Mouse (Mus musculus) hindbrain, postnatal 0 days (tissue): ENCODE results near the gene Gzmc. TPM values are rescaled to one million over a fixed set of nuclear protein-coding genes. Genes with fewer than 3 reads are reported as not detected.
"Not testable (repeated sequence)": the region's sequence is repeated elsewhere in the genome, so short reads cannot be mapped to it uniquely, and the experiment has no call there.

Source experiments
- ATAC-seq: fragments of 200-750 bp; cut with Nextera tagmentation; 2 replicates; pipeline ENCODE4 v1.8.0; 2017; ENCODE audit warnings: mild to moderate bottlenecking, moderate TSS enrichment, moderate library complexity
- DNase-seq: peaks from one replicate; pipeline ENCODE4 v3.0.0-alpha.2; 2015; ENCODE audit warnings: low spot score
- H3K27ac ChIP-seq: fragments of 300-500 bp; sonication (generic); 2 replicates; pipeline ENCODE4 v1.5.1; 2014; ENCODE audit warnings: mild to moderate bottlenecking
- H3K27me3 ChIP-seq: fragments of 300-500 bp; sonication (generic); 2 replicates; pipeline ENCODE4 v1.6.1; 2014; ENCODE audit warnings: low read length, mixed read lengths; ENCODE audit not compliant: insufficient read depth
- H3K36me3 ChIP-seq: fragments of 300-500 bp; sonication (generic); 2 replicates; pipeline ENCODE4 v1.6.1; 2014; ENCODE audit warnings: low read length, mixed read lengths; ENCODE audit not compliant: insufficient read depth
- H3K4me1 ChIP-seq: fragments of 300-500 bp; sonication (generic); 2 replicates; pipeline ENCODE4 v1.6.1; 2014; ENCODE audit warnings: antibody characterized with exemption, low read length, mixed read lengths; ENCODE audit not compliant: insufficient read depth
- H3K4me2 ChIP-seq: fragments of 300-500 bp; sonication (generic); 2 replicates; pipeline ENCODE4 v1.6.1; 2014; ENCODE audit warnings: low read depth, mild to moderate bottlenecking, low read length, moderate library complexity, mixed read lengths
- H3K4me3 ChIP-seq: fragments of 300-500 bp; sonication (generic); 2 replicates; pipeline ENCODE4 v1.5.1; 2014; ENCODE audit warnings: low read length
- H3K9ac ChIP-seq: fragments of 300-500 bp; sonication (generic); replicated peaks from 2 replicates; pipeline ENCODE4 v1.6.1; 2014; ENCODE audit warnings: mild to moderate bottlenecking, low read length, moderate library complexity, mixed read lengths
- H3K9me3 ChIP-seq: fragments of 300-500 bp; sonication (generic); 2 replicates; pipeline ENCODE4 v1.6.1; 2016; ENCODE audit warnings: low read length, mixed read lengths
- CTCF ChIP-seq: IDR thresholded peaks from 2 replicates; pipeline ENCODE4 v1.5.1; 2016; ENCODE audit warnings: antibody characterized with exemption, control low read depth, low read depth
- WGBS: fragments of 180-500 bp; shearing (Covaris S2); extraction: QIAGEN DNeasy Blood & Tissue Kit; methylation state at CpG from one replicate; pipeline ENCODE4 v1.1.7; 2014; 5-methylcytosine and 5-hydroxymethylcytosine counted together
- polyA plus RNA-seq: library from polyadenylated mRNA; unstranded; fragments of >200 nt; fragmentation: Nextera tagmentation; extraction: Ambion mirVana; gene quantifications from 2 replicates; pipeline ENCODE4 v1.2.1, GENCODE M21; 2015
- total RNA-seq: library from RNA; depleted of rRNA; stranded (reverse); fragments of >200 nt; gene quantifications from 2 replicates; pipeline ENCODE4 v1.2.3, GENCODE M21; 2014; rRNA removed

The Gzmc gene
- total RNA-seq: not detected in 2 replicates
- 0.33 TPM in 1 of 2 replicates, not detected in the other for polyA plus RNA-seq

DNA sequence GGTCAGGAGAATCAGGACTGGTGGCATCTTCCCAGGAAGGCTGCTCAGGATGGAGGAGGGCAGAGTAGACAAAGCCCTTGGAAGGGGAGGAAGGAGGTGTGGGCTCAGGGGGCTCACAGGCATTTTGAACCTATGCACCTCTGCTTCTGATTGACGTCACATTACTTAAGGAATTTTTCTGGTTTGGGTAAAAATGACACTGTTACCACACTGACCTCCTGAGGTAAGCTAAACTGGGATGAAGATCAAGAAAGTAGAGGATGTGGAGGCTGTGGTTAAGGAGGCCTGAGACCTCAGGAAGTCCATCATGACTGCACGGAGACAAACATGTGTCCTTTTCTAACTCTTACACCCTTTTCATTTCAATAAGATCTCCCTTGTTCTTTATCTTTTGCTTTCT is at the start of gene Gzmc:
Gzmc (minus strand) TSS at position 101 of the 400 bp plus-strand sequence.
- no peak for ATAC-seq
- WGBS: 91% methylated on average over 2 of the region's 2 CpGs
- DNase-seq: no peak
- no peak within 1 kb of the TSS for H3K4me2 ChIP-seq
- H3K27me3 ChIP-seq: no peaks in the 10 kb centered on the region
- no peak within 1 kb of the TSS for H3K9ac ChIP-seq
- H3K36me3 ChIP-seq: no peaks in the 10 kb centered on the region
- no peak within 1 kb of the TSS for H3K27ac ChIP-seq
- no peaks in the 10 kb centered on the region for H3K9me3 ChIP-seq
- no peaks in the 10 kb centered on the region for H3K4me1 ChIP-seq
- no peak within 1 kb of the TSS for H3K4me3 ChIP-seq
- no peak for TF ChIP-seq CTCF

DNA sequence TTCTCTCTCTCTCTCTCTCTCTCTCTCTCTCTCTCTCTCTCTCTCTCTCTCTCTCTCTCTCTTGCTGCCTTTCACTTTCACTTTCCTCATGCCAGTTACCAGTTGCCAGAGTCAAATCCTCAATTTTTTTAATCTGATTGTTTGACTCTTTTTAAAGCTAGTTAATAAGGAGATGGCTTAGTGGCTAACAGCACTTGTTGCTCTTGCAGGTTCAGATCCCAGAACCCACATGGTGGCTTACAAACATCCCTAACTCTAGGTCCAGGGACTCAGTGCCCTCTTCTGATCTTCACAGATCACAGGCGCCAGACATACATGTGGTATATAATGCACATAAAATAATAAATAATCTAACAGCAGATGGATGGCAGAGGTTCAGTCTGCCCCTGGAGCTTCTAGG is 49.4 kb upstream of the Gzmc start:
- no peaks in the 10 kb centered on the region for H3K4me1 ChIP-seq
- H3K9me3 ChIP-seq: no peaks in the 10 kb centered on the region
- 91% methylated on average over 1 of the region's 1 CpGs for WGBS
- no peak overlapping the region for H3K27ac ChIP-seq
- ATAC-seq (no peak), DNase-seq (no peak)
- no peaks in the 10 kb centered on the region for H3K36me3 ChIP-seq
- no peak overlapping the region for H3K4me3 ChIP-seq
- TF ChIP-seq CTCF: no peak
- no peaks in the 10 kb centered on the region for H3K27me3 ChIP-seq
- H3K9ac ChIP-seq: no peak overlapping the region
- no peak overlapping the region for H3K4me2 ChIP-seq

GRCm38 (mm10) chr14:56281090-56281489 is 46.6 kb upstream of the Gzmc start:
- Histone ChIP-seq H3K36me3 (no peaks in the 10 kb centered on the region), H3K9ac (no peak overlapping the region), H3K4me2 (no peak overlapping the region), H3K27me3 (no peaks in the 10 kb centered on the region), H3K4me3 (no peak overlapping the region), H3K27ac (no peak overlapping the region), H3K9me3 (no peaks in the 10 kb centered on the region), H3K4me1 (no peaks in the 10 kb centered on the region)
- no peak for DNase-seq
- WGBS: 49% methylated on average over 5 of the region's 5 CpGs
- no peak for ATAC-seq
- no peak for TF ChIP-seq CTCF

GRCm38 (mm10) chr14:56278691-56279090 is 44.2 kb upstream of the Gzmc start:
- ATAC-seq, H3K4me2 ChIP-seq, H3K9ac ChIP-seq, H3K27ac ChIP-seq, H3K4me1 ChIP-seq, H3K36me3 ChIP-seq, H3K27me3 ChIP-seq, H3K9me3 ChIP-seq, H3K4me3 ChIP-seq, DNase-seq: not testable (repeated sequence)
- WGBS: 47% methylated on average over 7 of the region's 7 CpGs

DNA sequence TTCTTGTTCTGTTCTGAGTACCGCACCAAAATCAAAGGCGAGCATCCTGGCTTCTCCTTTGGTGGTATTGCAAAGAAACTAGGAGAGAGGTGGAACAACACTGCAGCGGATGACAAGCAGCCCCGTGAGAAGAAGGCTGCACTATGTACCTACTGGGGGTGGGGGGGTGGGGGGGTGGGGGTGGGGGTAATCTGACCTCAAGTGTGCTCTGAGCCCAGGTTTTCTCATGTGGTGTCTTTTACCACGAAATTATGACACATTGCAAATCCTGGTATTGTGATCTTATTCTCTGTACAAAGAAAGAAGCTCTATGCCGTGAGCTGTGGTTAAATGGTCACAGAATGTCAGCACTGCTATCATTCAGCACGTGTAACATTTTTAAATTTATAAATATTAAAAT is 41.6 kb upstream of the Gzmc start:
- 81% methylated on average over 7 of the region's 7 CpGs for WGBS
- not testable (repeated sequence) for H3K36me3 ChIP-seq, ATAC-seq

DNA sequence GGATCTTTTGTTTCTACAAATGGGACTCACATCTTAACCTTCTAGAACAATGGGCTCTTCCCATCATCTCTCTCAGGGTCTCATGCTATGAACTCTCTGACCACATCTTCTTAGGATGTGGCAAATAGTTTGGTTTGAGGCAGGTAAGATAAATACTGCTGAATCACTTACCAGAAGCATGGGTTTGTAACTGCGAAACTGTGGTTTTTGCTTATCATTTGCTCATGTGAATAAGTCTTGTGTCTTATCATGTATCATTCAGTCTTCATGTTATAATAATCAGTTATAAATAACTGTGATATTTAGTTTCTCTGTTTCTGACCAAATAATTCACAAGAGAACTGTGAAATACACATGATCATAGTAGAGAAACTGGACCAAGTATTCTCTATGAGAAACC is 31.7 kb upstream of the Gzmc start:
- TF ChIP-seq CTCF: no peak
- Histone ChIP-seq H3K36me3 (no peaks in the 10 kb centered on the region), H3K4me3 (no peak overlapping the region), H3K9ac (no peak overlapping the region), H3K27ac (no peak overlapping the region), H3K4me2 (no peak overlapping the region), H3K4me1 (no peaks in the 10 kb centered on the region), H3K27me3 (no peaks in the 10 kb centered on the region), H3K9me3 (no peaks in the 10 kb centered on the region)
- 100% methylated on average over 1 of the region's 1 CpGs for WGBS
- DNase-seq (no peak), ATAC-seq (no peak)

More for the DNA sequence above, 41.6 kb upstream of the Gzmc start:
- not testable (repeated sequence) for H3K27ac ChIP-seq, H3K4me1 ChIP-seq, H3K9ac ChIP-seq, DNase-seq, H3K27me3 ChIP-seq, H3K4me2 ChIP-seq, H3K4me3 ChIP-seq, H3K9me3 ChIP-seq

- Histone ChIP-seq H3K27ac (no peak within 1 kb of the TSS), H3K4me3 (no peak within 1 kb of the TSS), H3K4me1 (no peaks in the 10 kb centered on the region), H3K4me2 (no peak within 1 kb of the TSS), H3K36me3 (no peaks in the 10 kb centered on the region), H3K9ac (no peak within 1 kb of the TSS), H3K27me3 (no peaks in the 10 kb centered on the region), H3K9me3 (no peaks in the 10 kb centered on the region)
- ATAC-seq (no peak), DNase-seq (no peak)
- 92% methylated on average over 5 of the region's 5 CpGs for WGBS
- no peak for TF ChIP-seq CTCF
Measured at GRCm38 (mm10) chr14:56262153-56262552, 27.7 kb upstream of the Gzmc start, which contains the start of gene Gzmb. Gene Gzmb, minus strand, starts transcription at chr14:56262260.
